Mouse (Mus musculus): ENCODE measurements at regions not wholly inside any gene's neighbourhood (a gene's known extent, or its start where the extent isn't known, plus 50 kb on each side); places are given as distances from the start of the nearest gene placed in this dataset.
A peak's percentile ranks its signal among the peaks of the same experiment; 100 is the strongest.
"Not testable (repeated sequence)": the region's sequence is repeated elsewhere in the genome, so short reads cannot be mapped to it uniquely, and the experiment has no call there.

DNA sequence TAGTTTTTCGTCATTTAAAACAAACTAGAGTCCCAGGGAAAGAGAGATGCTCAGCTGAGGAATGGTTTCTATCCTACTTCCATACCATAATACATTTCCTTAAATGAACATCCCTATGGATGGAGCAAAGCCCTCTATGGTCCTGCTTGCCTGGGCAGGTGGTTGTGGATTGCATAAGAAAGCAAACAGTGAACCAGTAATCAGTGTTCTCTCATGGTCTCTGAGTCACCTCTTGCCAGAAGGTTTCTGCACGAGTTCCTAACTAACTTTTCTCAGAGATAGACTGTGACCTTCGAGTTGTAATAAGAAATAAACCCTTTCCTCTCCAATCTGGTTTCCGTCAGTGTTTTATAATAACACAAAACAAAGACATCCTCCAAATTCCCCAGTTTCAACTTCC is 62.9 kb upstream of the Bet1 start:
- no peak for DNase-seq (ENCODE audit: low spot score in 2 of 2)

DNA sequence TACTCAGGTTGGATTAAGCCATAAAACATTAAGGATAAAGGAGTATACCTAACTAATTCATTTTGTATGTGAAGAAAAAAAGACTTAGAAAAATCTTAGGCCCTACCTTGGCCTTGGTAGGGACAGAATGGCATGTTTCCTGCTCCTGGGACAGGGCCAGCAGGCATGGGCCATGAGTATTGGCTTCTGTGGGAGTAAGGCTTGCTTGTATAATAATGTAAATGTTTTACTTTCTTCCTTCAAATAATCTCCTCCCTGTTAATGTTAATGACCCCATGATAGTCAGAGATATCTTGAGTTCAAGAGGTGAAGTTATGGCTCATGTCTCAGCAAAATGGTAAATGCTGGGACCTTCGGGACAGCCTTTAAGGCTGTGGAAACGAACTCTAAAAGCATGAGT is 71.5 kb upstream of the Bet1 start:
- DNase-seq (ENCODE audit: low spot score in 2 of 2) = no peak

DNA sequence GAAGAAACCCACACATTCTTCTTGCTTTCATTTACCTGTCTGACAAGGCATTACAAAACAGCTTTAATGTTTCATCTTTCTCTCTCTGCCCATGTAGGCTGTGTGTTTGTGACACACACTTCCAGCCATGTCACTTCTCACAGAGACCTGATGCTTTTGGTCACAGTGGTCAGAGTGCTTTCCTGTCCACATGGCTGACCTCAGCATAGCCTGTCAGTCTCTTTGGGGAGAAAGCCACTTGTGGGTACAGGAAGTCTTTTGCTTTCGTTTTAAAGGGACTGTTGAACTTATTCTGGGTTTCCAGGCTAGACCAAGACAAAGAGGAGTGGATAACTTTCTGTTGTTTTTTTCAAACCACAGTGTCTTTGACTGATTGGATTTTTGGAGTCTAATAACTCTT is 77.0 kb upstream of the Bet1 start:
- DNase-seq (ENCODE audit: low spot score in 2 of 2) = no peak

DNA sequence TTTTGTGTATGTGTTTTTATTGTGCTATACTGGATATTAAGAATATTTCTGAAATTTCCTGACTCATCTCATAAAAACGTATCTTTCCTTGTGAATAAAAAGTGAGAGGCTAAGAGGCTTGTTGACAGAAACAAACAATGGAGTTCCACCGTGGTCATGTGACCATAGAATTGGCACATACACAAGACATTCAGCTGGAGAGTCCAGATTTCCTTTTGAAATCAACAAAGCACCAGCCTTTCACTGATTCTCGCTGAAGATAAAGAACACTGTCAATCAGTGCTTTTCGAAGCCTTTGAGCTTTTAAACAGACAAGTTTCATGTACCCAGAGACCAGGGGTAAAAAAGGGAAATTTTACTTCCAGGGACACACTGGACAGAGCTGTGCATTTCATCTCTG is 80.3 kb upstream of the Bet1 start:
- no peak for DNase-seq (ENCODE audit: low spot score in 2 of 2)

DNA sequence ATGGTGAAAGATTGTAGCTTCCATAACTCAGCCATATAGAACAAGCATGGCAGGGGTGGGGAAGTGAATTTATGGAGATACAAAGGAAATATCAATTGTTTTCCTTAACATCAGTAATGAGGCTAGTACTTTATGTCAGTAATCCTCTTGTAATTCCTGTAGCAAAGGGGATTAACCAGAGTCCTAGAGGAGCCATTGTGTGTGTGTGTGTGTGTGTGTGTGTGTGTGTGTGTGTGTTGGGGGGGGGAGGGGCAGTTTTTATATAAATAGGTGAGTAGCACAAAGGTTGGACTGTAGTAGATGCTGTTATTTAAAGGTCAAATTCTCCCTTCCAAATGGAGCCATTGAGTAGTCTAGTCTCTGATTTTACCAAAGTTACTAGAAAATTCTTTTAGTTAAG is 81.0 kb upstream of the Bet1 start:
- DNase-seq (ENCODE audit: low spot score in 2 of 2) = no peak

DNA sequence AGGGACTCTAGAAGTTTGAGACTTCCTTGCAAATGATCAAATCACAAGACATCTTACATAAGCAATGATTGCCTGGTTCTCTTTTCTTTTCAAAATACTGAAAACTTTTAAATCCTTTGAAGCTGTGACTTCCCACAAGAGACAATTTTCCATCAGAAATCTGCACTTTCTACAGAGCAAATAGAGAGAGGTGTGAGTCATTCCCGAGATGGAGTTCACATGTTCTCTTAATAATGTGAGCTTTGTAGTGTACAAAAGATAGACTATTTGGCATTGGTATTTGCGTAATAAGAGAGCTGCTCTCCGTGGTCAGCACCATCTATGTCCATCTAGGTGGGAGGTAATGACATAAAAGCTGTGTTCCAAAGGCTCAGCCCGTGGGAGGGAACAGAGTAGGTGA is 84.8 kb upstream of the Bet1 start:
- peak in 1 of 2 experiments; percentile 2 for DNase-seq (ENCODE audit: low spot score in 2 of 2)

DNA sequence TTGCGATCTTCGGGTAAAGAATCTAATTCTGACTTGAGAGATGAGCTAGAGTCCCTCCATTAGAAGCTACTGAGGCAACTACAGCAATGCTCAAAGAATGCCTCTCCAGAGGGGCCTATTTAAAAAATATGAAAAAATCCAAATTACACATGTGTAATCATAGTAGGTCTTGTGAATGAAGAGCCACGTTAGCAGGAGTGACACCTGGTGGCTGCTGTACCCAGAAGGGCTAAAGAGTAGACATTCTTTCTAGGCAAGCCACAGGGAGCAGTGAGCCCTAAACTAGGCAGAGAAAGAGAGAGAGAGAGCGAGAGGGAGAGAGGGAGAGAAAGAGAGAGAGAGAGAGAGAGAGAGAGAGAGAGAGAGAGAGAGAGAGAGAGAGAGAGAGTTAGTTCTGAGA is 100.9 kb upstream of the Bet1 start:
- no peak for DNase-seq (ENCODE audit: low spot score in 2 of 2)

DNA sequence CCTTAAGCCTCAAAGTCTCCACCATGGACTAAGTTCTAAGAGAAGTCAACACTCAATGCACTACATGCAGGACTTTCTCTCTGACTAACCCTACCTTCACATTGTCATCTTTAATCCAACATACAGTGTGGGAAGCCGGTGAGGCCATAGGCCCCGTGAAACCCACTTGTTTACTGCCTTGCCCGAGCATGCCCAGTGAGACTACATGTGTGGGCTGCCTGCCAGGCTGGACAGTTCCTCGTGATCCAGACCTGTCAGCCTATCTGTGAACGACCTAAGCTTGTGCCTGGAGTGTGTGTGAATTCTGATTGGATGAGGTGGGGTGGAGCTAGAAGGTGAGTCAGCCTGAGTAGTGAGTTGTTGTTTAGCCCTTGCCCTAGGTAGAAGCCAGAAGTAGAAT is 104.2 kb upstream of the Bet1 start:
- DNase-seq (ENCODE audit: low spot score in 2 of 2) = not testable (repeated sequence)

DNA sequence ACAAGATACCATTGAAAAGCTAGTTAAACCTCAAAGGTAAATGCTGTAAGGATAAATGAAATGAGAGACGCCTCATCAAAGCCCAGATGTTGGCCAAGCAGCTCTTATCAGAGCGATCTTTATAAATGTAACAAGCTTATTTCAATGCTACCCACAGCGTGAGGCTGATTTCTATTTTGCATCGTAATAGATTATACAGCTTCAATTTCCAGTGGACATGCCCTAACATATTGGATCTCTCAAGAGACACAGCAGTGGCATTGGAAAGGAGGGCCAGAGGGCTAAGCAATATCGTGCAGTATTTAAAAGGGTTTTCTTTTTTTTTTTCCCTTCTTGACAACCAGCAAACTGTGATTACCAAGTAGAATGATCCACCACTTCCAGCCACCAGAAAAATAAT is 106.5 kb upstream of the Bet1 start:
- DNase-seq (ENCODE audit: low spot score in 2 of 2) = no peak

DNA sequence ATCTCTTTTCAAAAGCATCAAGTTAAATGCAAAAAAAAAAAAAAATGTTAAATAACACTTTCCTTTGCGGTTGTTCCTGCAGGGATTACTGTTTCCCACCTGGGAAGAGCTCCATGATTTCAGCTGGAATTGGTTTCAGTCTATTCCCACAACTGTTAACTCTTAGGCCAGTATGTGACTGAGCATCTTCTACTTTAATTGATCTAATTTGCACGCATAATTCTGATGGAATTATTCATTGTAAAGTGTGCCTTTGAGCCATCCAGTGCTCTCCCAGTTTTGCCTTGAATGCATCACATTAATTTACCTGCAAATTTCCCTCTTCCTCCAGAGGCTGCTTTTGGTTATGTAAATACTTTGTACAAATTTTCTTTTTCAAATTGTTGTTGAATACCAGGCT is 114.4 kb upstream of the Bet1 start:
- DNase-seq (ENCODE audit: low spot score in 2 of 2) = no peak

DNA sequence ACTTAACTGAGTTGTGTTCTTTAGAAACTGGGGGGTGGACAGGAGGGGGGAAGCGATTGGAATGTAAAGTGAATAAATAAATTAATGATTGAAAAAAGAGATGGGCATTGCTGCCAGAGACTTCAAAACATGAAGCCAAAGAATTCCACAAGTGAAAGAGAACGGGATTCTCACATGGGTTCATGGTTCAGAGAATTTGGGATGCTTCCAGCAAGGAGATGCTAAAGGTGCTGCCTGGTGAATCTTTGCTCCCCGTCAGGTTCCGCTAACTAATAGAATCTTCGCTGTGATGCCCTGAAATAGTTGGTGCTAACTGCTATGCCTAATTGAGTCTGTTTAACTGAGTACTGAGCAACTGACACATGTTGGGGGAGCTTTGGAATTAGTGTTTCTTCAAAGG is 118.9 kb upstream of the Bet1 start:
- no peak for DNase-seq (ENCODE audit: low spot score in 2 of 2)

DNA sequence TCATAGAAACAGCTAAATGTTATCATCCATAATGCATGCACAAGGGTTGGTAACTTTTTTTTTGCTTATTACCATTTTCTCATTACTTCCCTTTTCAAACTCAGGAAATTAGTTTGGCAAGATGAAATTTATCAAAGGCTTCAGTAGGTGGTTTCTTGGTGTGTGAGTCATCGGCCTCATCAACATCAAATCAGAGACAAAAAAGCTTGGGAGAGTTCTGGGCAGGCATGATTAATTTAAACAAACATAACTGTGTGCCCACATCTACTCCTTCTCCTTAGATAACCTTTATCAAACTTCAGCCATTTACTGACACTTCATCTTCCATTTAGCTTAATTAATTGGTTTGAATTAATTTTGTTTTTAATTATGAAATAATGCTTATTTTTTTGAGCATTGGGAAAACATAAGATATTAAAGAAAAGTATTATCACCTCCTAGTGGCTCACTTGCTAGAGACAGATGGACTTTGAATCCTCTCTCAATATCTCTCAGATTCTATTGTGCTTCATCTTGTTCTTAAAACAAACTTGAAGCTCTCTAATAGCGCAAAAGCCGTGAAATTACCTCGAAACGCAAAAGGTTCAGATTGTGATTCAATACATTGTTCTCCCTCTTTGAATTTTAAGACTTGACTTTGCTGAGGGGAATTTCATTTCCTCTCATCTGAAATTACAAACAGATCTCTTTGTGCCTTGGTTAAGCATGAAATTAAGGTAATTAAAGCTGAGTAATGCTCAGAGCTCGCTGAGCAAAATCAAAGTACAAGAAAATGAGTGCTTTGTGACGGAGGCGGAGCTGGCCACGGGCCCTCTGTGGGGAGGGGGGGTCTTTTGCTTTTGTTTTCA is 158.7 kb upstream of the Bet1 start:
- DNase-seq (ENCODE audit: low spot score in 2 of 2) = no peak

DNA sequence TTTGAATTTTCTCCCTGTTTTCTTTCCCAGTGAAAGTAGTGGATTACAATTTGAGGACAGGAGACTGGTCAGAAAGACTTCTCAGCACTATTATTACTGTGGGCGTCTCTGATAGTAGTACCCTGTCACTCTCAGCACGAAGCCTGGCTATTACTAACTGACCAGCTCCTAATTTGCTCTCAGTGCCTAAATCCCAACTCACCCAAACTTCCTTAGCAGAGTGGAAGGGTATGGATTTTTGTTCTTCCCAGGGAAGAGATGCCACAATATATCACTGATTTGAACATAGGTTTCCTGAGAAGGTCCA is 159.3 kb upstream of the Bet1 start:
- no peak for DNase-seq (ENCODE audit: low spot score in 2 of 2)

DNA sequence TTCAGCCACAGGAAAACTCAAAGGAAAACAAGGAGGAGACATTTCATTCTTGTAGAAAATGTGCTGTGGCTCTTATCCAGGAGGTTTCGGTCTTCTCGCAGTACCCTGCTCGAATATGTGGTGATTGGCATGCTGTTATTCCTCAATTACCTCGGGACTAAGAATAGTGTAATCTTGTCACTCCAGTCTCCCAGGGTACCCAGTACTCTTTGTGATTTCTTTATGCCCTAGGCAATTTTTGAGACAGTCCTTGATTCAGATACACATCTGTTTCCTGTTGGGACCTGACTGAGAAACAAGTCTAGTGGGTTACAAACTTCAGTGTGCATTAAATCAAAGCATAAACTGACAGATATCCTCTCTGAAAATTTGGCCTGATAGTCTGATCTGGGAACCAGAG is 189.8 kb upstream of the Bet1 start:
- DNase-seq (ENCODE audit: low spot score in 2 of 2) = no peak

DNA sequence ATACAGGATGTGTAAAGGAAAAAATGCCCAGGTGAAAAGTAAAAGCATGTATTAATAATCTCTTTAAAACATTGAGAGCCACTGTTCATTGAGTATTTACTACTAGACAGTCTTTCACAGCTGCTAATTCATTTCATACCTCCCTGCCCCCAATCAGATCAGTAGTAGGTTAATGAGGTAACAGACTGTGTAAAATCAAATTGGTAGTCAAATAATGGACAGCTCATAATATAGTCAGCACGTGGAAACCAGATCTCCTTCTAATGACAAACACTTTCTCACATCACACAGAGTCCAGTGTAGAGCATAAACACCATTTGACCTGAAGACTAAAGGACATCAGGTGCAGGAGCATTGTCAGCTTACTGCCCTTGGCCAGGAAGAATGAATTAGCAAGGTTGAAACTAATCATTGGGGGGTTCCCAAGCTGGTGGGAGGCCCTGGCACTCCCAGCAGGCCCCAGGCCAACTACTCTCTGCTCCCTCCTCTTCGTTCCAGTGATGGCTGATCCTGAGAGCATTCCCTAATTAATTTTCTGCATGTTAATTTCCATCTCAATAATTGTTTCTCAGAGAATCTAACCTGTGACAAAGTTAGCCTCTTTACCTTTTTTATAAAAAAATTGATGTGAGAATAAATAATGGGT is 190.6 kb upstream of the Bet1 start:
- no peak for DNase-seq (ENCODE audit: low spot score in 2 of 2)

DNA sequence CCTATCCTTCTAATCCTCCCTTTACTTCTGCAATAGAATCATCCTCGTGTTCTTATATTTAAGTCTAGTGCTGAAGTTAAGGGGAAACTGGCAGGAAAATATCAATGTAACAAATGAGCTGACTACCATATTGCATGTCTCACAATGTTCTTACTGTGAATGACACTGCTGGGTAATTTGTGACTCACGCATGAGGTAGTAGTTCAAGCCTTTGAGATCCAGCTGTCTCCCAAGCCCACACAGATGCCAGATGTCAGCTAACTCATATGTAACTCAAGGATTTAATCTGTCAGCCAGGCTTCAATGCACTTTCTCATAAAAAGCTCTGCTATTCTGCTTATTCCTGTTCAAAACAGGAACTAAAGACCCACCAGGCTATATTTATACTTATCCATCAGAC is 204.6 kb upstream of the Bet1 start:
- no peak for DNase-seq (ENCODE audit: low spot score in 2 of 2)

DNA sequence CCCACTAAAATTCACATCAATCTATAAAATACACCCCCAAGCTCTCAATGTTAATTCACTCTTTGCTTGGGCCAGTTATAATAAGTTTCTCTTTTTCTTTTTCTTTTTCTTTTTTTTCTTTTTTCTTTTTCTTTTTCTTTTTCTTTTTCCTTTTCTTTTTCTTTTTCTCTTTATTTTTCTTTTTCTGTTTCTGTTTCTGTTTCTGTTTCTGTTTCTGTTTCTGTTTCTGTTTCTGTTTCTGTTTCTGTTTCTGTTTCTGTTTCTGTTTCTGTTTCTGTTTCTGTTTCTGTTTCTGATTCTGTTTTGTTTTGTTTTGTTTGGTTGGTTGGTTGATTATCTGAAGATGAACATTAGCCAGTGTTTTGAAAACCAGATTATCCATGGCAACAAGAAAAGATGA is 201.2 kb upstream of the Col1a2 start:
- not testable (repeated sequence) for DNase-seq (ENCODE audit: low spot score in 2 of 2)

DNA sequence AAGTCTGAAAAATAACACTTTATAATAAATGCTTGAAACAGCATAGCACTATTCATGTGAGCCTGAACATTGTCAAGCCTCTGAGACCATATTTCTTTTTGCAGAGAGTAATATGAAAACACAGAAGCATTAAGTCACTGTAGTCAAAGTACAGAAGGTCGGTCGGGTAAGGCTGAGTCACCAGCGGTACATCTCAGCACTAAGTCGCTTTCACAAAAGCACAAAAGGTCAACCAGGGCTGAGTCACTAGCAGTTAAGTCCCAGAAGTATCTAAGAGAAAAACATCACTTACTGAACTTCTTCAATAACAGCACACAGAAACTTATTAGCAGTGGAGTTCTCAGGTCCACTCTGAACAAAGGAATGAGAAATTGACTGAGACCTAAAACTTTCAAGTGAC is 154.7 kb upstream of the Col1a2 start:
- DNase-seq (ENCODE audit: low spot score in 2 of 2) = no peak

DNA sequence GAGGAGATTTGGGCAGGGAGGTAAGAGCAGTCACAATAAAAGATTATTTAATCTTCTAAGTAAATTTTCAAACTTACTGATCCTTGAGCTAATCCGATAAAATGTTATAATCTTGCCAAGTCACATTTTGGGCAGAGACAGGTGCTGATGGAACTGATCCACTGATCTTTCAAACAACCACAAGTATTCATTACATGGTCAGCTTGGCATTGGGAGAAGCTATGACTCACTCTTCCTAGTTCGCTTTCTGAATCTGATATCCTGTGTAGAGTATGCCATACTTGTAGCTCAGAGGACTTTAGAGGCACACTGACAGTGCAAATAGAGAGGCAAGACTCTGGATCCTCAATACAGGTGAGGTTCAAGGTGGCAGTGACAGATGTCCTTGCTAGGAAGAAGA is 142.4 kb upstream of the Col1a2 start:
- DNase-seq (ENCODE audit: low spot score in 2 of 2) = no peak

DNA sequence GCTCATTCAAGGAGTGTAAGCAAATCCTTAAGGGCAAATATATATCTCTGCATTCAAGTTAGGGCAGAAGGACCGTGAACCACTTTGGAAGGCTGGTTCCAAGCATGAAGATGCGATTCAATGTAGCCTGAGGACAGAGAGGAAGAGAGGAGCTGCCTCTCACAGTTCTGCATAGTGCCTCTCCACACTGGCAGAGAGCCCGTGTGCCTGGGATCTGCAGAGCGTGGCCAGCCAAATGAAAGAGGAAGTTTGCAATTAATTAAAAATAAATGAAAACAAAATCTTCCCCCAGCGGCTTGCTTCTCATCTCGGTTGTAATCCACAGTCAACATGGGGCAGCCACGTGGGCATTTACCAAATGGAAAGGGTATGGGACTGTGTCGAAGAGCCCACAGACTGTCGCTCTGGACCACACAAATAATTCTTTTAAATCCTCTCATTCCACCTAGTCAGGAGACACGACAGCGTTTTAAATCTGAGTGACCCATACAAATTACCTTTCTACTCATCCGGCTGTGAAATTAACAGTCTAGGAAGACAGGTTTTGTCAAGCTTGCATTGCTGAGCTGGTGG is 129.1 kb upstream of the Col1a2 start:
- no peak for DNase-seq (ENCODE audit: low spot score in 2 of 2)

DNA sequence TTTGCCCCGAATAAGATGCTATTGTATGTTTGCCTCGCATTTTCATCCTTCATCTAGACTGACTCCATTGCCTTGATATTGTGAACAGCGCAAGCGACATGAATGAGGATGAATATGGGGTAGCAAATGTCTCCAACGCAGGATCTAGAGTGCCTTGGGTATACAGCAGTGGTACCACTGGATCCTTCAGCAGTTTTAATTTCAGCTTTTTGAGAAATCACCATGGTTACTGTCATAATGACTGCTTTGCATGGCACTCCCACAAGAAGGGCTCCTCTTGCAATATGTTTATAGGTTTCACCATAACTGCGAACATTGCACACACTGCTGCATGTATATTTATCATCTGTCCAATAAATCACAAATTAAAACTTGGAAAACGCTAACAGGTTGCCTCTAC is 107.8 kb upstream of the Col1a2 start:
- no peak for DNase-seq (ENCODE audit: low spot score in 2 of 2)

DNA sequence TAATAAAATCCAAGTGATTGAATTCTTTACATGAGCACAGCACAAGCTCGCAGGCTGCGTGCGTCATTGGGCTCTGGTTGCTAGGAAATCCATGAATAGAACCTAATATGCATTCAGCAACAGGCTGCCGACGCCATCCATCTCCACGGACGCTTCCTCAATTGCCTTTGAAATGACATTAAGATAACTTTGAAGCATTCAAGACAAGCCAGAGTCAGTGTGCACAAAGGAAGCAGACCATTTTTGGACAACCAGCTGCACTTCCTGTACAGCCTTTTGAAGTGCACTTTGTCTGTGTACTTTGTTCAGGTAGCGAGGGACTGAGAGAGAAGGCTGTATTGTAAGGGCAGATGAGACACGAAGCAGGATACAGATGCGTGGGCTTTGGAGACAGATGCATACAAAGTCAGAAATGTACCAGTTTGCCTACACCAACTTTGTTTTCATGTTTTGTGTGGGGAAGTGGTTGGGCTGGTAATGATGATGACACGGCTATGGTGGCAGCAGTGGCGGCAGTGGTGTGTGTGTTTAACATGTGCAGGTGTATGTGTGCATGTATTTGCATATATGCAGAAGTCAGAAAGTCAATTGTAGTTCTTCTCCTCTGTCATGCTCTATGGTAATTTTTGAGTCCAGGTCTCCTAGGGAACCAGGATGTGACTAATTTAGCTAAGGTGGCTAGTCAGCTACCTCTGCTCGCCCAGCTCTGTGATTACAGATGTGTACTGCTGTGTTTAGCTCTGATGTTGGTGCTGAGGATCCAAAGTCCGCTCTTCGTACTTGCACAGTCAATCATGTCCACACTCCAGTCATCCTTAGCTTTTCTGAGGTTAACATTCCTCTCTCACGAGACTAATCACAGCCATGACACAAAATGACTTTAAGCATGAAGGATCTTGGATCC is 106.7 kb upstream of the Col1a2 start:
- DNase-seq (ENCODE audit: low spot score in 2 of 2) = peak; percentile 26 to 51

Measured in left cerebral cortex, adult 8-10 months (tissue).